Mouse (Mus musculus): ENCODE results near the gene Mrpl46.

DNA sequence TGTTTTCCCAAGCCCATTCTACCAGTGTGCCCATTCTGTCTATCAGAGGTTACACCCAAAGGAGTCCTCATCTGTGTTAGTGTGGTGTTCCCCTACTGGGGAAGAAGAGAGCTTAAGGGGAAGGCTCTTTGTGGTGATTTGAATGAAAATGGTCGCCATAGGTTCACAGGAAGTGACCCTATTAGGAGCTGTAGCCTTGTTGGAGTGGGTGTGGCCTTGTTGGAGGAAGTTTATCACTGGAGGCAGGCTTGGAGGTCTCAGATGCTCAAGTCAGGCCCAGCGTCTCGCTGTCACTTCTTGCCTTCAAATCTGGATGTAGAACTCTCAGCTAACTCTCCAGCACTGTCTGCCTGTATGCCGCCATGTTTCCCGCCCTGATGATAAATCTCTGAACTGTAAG lies 12.4 kb downstream of the Mrpl46 start:
- no peak for TF ChIP-seq POLR2A (IDR thresholded peaks at IDR 0.05; ENCODE audit: borderline replicate concordance, extremely low read depth, insufficient read depth, insufficient read length, poor library complexity, severe bottlenecking)
- TF ChIP-seq CTCF (IDR thresholded peaks at IDR 0.05; ENCODE audit: borderline replicate concordance, extremely low read depth, insufficient read depth, insufficient read length): no peak
